Mouse (Mus musculus): Measurements from ENCODE around the gene Ttc9. TPM values are rescaled to one million over a fixed set of nuclear protein-coding genes. Genes with fewer than 3 reads are reported as not detected.

The Ttc9 gene
- polyA plus RNA-seq (2015; fragmentation: Nextera tagmentation; extraction: Ambion mirVana) = 20.3 and 24.6 TPM in 2 replicates

DNA sequence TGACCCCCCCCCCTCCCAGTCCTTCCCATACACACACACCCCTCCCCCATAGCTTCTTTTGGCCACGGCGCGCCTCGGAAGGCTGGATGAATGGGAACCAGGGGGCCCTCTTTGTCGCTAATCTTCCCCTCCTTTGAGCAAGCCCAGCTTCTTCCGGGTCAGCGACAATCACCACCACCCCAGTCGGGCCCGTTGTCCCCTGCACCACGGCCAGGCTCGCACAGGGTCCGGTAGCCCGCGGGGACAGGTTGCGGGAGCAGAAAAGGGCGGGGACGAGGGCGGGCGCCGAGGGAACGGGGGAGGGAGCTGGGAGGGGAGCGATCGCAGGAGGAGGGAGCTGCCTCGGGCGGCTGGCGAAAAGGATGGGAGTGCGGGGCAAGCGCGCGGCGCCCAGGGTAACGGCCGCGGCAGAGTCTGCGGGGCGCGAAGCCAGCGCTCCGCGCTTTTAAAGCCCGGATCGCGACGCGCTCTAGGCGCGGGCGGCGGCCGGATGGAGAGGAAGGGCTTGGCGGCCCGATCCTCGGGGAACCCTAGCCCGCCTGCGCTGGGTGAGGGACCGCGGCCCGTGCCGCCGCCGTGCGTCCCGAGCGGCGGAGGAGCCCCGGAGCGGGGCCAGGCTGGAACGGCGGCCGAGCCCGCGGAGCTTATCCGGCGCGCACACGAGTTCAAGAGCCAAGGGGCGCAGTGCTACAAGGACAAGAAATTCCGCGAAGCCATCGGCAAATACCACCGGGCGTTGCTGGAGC lies at the start of gene Ttc9:
Gene Ttc9 (plus strand): TSS at position 335 of the 746 bp plus-strand sequence.
- Histone ChIP-seq H3K4me3 (replicated peaks; ENCODE audit: low read length) (peak within 1 kb of the TSS; percentile 75), H3K27me3 (replicated peaks; ENCODE audit: control insufficient read depth, insufficient read depth, low read length) (no peaks in the 10 kb centered on the region), H3K9me3 (ENCODE audit: control insufficient read depth, low read length) (no peaks in the 10 kb centered on the region), H3K4me2 (ENCODE audit: low read length) (peak within 1 kb of the TSS; percentile 74), H3K27ac (ENCODE audit: low read length) (peak within 1 kb of the TSS; percentile 96), H3K36me3 (ENCODE audit: control insufficient read depth, insufficient read depth) (no peaks in the 10 kb centered on the region), H3K9ac (replicated peaks; ENCODE audit: low read depth, low read length) (peak within 1 kb of the TSS; percentile 92), H3K4me1 (replicated peaks; ENCODE audit: control insufficient read depth, insufficient read depth, low read length) (peaks cover 26% of the 10 kb centered on the region)
- peak; percentile 82 for ATAC-seq
- under 1% methylated on average over 70 of the region's 82 CpGs for WGBS

GRCm38 (mm10) chr12:81594902-81595671 lies 36.0 kb upstream of the Ttc9 start, which contains the start of gene Med6:
Gene Med6, minus strand, starts transcription at chr12:81595008.
- WGBS = 3% methylated on average over 36 of the region's 36 CpGs
- H3K9ac ChIP-seq (replicated peaks; ENCODE audit: low read depth, low read length) = peak within 1 kb of the TSS; percentile 58

GRCm38 (mm10) chr12:81596547-81597262 lies 34.3 kb upstream of the Ttc9 start:
- H3K4me2 ChIP-seq (ENCODE audit: low read length) = no peak overlapping the region
- H3K4me3 ChIP-seq (replicated peaks; ENCODE audit: low read length) = no peak overlapping the region
- H3K4me1 ChIP-seq (replicated peaks; ENCODE audit: control insufficient read depth, insufficient read depth, low read length) = peaks cover 4% of the 10 kb centered on the region
- H3K27ac ChIP-seq (ENCODE audit: low read length) = no peak overlapping the region
- no peaks in the 10 kb centered on the region for H3K36me3 ChIP-seq (ENCODE audit: control insufficient read depth, insufficient read depth)
- H3K27me3 ChIP-seq (replicated peaks; ENCODE audit: control insufficient read depth, insufficient read depth, low read length) = peaks cover 2% of the 10 kb centered on the region; the same call in 1 of the 2 replicates
- ATAC-seq = no peak
- no peak overlapping the region for H3K9ac ChIP-seq (replicated peaks; ENCODE audit: low read depth, low read length)
- no peaks in the 10 kb centered on the region for H3K9me3 ChIP-seq (ENCODE audit: control insufficient read depth, low read length)
- WGBS = 79% methylated on average over 8 of the region's 8 CpGs

More at GRCm38 (mm10) chr12:81594902-81595671, 36.0 kb upstream of the Ttc9 start, which contains the start of gene Med6:
- peak; percentile 97 for ATAC-seq
- peaks cover 4% of the 10 kb centered on the region for H3K4me1 ChIP-seq (replicated peaks; ENCODE audit: control insufficient read depth, insufficient read depth, low read length)
- H3K36me3 ChIP-seq (ENCODE audit: control insufficient read depth, insufficient read depth) = no peaks in the 10 kb centered on the region
- H3K27ac ChIP-seq (ENCODE audit: low read length) = peak within 1 kb of the TSS; percentile 39; the same call in 1 of the 2 replicates
- H3K9me3 ChIP-seq (ENCODE audit: control insufficient read depth, low read length) = no peaks in the 10 kb centered on the region
- peak within 1 kb of the TSS; percentile 57 for H3K4me3 ChIP-seq (replicated peaks; ENCODE audit: low read length)
- peaks cover 1% of the 10 kb centered on the region; the same call in 1 of the 2 replicates for H3K27me3 ChIP-seq (replicated peaks; ENCODE audit: control insufficient read depth, insufficient read depth, low read length)
- H3K4me2 ChIP-seq (ENCODE audit: low read length) = peak within 1 kb of the TSS; percentile 84

DNA sequence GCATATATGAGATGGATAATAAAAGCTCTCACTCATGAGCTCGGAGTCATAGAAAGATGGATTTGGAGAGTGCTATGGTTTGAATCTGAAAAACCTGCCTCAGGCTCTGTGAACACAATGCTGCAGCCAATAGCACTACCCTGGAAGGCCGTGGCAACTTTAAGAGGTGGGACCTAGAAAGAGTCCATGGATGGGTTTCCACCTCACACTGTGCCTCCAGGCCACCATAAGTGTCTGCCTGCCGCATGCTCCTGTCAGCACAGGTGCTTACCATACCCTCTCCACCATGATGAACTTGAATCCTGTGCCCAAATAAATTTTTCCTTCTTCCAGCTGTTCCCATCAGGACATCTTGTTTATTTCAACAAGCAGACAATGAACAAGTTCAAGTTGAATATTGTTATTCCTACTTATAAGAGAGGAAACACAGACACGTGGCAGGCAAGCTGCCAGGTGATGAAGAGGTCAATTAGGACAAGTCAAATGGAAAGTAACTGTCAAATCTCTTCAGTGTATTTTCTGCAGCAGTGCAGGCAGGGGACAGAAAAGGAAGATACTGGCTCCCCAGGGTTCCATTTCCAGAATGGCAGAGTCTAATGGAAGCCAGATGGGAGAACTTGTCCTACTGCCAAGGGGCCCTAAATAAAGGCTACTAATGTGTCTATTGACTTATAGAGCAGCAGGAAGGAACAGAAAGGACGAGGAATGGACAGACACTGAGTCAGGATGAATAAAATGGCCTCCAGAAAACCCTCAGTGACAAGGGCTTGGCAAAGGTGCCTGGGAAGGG lies 25.9 kb upstream of the Ttc9 start:
- WGBS = 51% methylated on average over 5 of the region's 5 CpGs
- peaks cover under 1% of the 10 kb centered on the region; the same call in 1 of the 2 replicates for H3K27me3 ChIP-seq (replicated peaks; ENCODE audit: control insufficient read depth, insufficient read depth, low read length)
- no peak for ATAC-seq
- no peak overlapping the region for H3K4me2 ChIP-seq (ENCODE audit: low read length)
- no peaks in the 10 kb centered on the region for H3K36me3 ChIP-seq (ENCODE audit: control insufficient read depth, insufficient read depth)
- H3K9me3 ChIP-seq (ENCODE audit: control insufficient read depth, low read length) = no peaks in the 10 kb centered on the region
- H3K9ac ChIP-seq (replicated peaks; ENCODE audit: low read depth, low read length) = no peak overlapping the region
- no peaks in the 10 kb centered on the region for H3K4me1 ChIP-seq (replicated peaks; ENCODE audit: control insufficient read depth, insufficient read depth, low read length)
- no peak overlapping the region for H3K27ac ChIP-seq (ENCODE audit: low read length)
- H3K4me3 ChIP-seq (replicated peaks; ENCODE audit: low read length) = no peak overlapping the region

DNA sequence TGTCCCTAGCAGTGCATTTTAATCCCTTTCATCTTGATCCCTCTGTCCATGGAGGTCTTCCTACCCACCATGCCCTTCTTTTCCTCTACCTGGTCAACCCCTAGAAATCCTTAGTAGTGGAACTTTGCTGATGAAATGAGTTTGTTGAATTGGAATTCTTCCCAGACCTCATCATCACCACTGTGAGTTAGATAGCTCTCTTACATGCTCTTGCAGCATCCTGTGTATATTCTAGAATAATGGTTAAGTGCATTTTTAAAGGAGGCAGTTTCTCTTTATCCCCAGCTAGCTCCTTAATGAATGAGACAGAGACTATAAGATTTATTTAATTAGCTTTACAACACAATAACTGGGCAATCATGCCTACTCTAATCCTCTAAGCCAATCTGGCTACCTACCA lies 21.6 kb upstream of the Ttc9 start:
- Histone ChIP-seq H3K27me3 (replicated peaks; ENCODE audit: control insufficient read depth, insufficient read depth, low read length) (no peaks in the 10 kb centered on the region), H3K27ac (ENCODE audit: low read length) (no peak overlapping the region), H3K9ac (replicated peaks; ENCODE audit: low read depth, low read length) (no peak overlapping the region), H3K4me2 (ENCODE audit: low read length) (no peak overlapping the region), H3K36me3 (ENCODE audit: control insufficient read depth, insufficient read depth) (no peaks in the 10 kb centered on the region), H3K4me3 (replicated peaks; ENCODE audit: low read length) (no peak overlapping the region), H3K9me3 (ENCODE audit: control insufficient read depth, low read length) (no peaks in the 10 kb centered on the region), H3K4me1 (replicated peaks; ENCODE audit: control insufficient read depth, insufficient read depth, low read length) (no peaks in the 10 kb centered on the region)
- no peak for ATAC-seq

DNA sequence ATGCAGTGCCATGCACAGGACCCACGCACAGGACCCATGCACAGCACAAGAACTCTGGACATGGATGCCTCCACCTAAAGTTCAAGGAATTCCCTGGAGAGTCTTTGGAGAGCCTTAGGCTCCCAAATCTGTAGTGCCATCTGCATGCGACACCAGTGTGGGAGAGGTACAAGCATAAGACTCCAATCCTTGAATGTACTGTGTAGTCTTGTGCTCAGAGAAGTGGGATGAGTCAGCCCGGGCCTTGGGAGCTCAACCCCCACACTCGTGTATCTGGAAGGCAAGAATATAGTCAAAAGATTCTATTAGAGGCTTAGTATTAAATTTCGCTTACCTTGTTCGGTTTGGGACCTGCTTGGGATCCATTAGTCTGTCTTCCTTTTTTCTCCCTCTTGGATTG lies 15.2 kb upstream of the Ttc9 start:
- WGBS = 89% methylated on average over 6 of the region's 6 CpGs
- ATAC-seq = no peak
- no peaks in the 10 kb centered on the region for H3K36me3 ChIP-seq (ENCODE audit: control insufficient read depth, insufficient read depth)
- no peaks in the 10 kb centered on the region for H3K27me3 ChIP-seq (replicated peaks; ENCODE audit: control insufficient read depth, insufficient read depth, low read length)
- no peak overlapping the region for H3K4me2 ChIP-seq (ENCODE audit: low read length)
- no peak overlapping the region for H3K4me3 ChIP-seq (replicated peaks; ENCODE audit: low read length)
- H3K27ac ChIP-seq (ENCODE audit: low read length) = no peak overlapping the region
- H3K9me3 ChIP-seq (ENCODE audit: control insufficient read depth, low read length) = no peaks in the 10 kb centered on the region
- no peaks in the 10 kb centered on the region for H3K4me1 ChIP-seq (replicated peaks; ENCODE audit: control insufficient read depth, insufficient read depth, low read length)
- H3K9ac ChIP-seq (replicated peaks; ENCODE audit: low read depth, low read length) = no peak overlapping the region

- no peak overlapping the region for H3K9ac ChIP-seq (replicated peaks; ENCODE audit: low read depth, low read length)
- no peak overlapping the region for H3K4me3 ChIP-seq (replicated peaks; ENCODE audit: low read length)
- no peak overlapping the region for H3K27ac ChIP-seq (ENCODE audit: low read length)
- H3K36me3 ChIP-seq (ENCODE audit: control insufficient read depth, insufficient read depth) = no peaks in the 10 kb centered on the region
- no peaks in the 10 kb centered on the region for H3K27me3 ChIP-seq (replicated peaks; ENCODE audit: control insufficient read depth, insufficient read depth, low read length)
- ATAC-seq = no peak
- H3K4me1 ChIP-seq (replicated peaks; ENCODE audit: control insufficient read depth, insufficient read depth, low read length) = no peaks in the 10 kb centered on the region
- WGBS = 87% methylated on average over 7 of the region's 7 CpGs
- H3K9me3 ChIP-seq (ENCODE audit: control insufficient read depth, low read length) = no peaks in the 10 kb centered on the region
- H3K4me2 ChIP-seq (ENCODE audit: low read length) = no peak overlapping the region
Observed at GRCm38 (mm10) chr12:81616980-81617379, 14.1 kb upstream of the Ttc9 start.

DNA sequence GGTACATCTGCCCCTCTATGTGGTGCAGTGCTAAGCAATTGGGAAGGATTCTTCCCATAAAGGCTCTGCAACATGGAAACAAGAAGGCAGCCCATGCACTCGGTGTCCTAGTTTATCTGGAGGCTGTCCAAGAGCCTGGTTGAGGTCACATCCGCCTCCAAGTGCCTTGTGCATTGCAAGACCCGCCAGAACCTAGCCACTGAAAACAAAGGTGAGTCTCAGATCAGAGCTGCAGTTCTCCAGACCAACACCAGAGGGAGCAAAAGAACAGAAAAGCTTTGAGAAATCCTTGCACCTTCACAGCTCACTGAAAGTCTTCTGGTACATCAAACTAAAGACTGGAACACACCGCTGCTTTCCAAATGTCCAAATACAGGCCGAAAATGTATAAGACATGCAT lies 11.7 kb upstream of the Ttc9 start:
- Histone ChIP-seq H3K4me1 (replicated peaks; ENCODE audit: control insufficient read depth, insufficient read depth, low read length) (no peaks in the 10 kb centered on the region), H3K9ac (replicated peaks; ENCODE audit: low read depth, low read length) (no peak overlapping the region), H3K27ac (ENCODE audit: low read length) (no peak overlapping the region), H3K4me3 (replicated peaks; ENCODE audit: low read length) (no peak overlapping the region), H3K4me2 (ENCODE audit: low read length) (no peak overlapping the region), H3K36me3 (ENCODE audit: control insufficient read depth, insufficient read depth) (no peaks in the 10 kb centered on the region), H3K9me3 (ENCODE audit: control insufficient read depth, low read length) (no peaks in the 10 kb centered on the region), H3K27me3 (replicated peaks; ENCODE audit: control insufficient read depth, insufficient read depth, low read length) (no peaks in the 10 kb centered on the region)
- no peak for ATAC-seq
- WGBS = 16% methylated on average over 5 of the region's 5 CpGs

Measured in forebrain, embryonic 16.5 days (tissue).